Mouse (Mus musculus): ENCODE measurements at regions not wholly inside any gene's neighbourhood (a gene's known extent, or its start where the extent isn't known, plus 50 kb on each side); places are given as distances from the start of the nearest gene placed in this dataset.

DNA sequence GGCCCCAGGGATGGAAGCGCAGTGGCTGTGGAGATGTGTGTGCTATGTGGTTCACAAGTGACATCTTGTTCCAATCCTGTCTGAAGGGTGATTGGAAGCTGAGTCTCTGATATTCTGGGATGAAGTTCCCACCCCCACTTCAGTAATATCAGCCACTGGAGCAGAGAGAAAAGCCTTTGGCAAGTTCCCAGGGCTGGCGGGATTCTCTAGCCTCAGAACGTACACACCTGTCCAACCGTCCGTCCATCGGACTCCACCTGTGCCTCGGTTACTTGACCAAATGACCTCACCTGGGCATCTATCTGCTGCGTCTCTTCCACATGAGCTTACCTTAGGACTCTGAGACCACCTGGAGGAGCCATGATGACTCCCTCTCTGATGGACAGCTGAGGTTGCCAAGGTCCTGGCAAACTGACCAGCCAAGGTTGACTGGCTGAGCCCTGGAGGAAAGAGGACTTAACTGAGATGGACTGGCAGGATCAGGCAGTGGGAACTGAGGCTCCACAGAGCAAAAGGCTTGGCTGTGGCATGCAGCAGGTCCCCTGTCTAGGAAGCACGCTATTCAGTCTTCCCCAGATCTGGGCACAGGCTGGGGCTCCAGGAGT, 152.5 kb upstream of the A530016L24Rik start:
- DNase-seq = no peak

DNA sequence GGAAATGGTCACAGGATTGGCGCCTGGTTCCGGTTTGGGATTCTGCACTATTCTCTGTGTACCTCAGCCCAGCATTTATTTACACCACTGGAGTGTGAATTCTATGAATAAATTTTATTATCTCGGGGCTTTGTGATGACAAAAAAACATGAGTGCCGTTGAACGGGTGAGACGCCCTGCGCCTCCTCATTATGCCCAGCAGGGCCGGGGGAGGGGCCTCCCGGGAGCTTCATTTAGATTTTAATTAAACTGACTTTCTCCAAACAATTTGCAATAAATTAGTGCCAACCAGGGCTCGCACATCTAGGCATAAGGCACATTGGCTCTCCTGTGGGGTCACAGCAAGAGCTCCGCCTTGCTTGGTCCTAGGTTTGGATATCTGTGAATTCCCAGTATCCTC, 151.8 kb upstream of the A530016L24Rik start:
- no peak for DNase-seq

DNA sequence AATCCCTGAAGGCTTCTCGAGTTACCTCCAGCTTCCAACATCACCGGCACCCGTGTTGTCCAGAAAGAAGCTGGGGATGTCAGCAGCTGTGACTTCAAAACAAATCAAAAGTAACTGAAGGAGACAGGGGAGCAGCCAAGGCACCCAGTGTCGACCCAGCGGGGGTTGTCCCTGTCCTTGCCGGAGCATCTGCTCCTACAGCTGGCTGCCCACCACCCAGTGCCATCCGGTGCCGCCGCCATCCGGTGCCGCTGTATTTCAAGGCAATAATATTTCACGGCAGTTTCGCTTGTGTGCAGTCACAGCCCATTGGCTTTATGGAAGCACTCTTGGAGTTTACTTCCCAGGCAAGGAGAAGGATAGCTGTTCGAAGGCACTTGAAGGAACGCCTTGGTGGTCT, 150.3 kb upstream of the A530016L24Rik start:
- no peak for DNase-seq

DNA sequence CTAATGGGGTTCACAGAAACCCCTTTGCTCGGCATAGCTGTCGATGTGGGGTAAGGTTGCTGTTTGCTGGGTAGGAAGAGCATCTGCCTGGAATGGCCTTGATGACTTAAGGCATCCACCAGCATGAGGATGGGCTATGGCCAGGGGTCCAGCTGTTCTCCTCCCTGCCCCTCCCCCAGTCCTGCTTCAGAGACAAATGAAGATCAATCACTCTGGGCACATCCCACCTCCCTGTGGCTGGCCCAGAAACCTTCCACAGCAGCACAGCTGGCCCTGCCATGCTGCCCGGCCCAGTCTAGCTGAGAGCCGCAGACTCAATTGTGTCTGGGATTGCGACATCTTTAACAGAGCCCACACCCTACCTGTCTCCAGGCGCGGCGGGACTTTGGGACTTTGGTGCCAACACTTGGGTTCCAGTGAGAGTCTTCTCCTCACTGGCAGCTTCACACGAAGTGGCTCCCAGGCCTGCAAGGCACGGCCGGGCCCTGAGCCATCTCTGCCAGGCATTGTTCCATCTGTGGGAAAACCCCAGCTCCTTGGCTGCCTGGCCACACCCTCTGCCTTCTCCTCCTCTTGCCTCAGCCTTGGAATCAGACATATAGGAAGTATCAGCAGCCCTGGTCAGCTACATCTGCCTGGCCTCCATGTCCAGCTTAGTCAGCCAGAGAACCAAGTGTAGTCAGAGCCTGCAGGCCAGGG, 149.6 kb upstream of the A530016L24Rik start:
- peak; percentile 52 for DNase-seq

DNA sequence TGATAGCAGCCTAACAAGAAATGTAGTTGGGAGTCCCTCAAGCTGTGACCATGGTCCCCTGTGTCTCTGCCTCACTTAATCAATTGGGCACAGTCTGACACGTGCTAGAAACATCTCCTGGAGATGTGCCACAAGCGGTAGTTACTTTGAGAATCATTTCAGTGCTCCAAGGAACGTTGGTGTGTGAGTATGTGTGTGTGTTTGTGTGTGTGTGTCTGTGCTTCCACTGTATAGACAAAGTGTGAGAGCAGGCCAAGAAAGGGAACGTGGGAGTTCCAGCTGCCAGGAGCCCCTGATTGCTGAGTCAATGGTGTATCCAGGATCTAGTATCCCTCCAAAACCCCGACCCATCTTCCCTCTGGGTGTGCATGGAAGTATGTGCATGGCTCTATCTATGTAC, 149.0 kb upstream of the A530016L24Rik start:
- DNase-seq = no peak

DNA sequence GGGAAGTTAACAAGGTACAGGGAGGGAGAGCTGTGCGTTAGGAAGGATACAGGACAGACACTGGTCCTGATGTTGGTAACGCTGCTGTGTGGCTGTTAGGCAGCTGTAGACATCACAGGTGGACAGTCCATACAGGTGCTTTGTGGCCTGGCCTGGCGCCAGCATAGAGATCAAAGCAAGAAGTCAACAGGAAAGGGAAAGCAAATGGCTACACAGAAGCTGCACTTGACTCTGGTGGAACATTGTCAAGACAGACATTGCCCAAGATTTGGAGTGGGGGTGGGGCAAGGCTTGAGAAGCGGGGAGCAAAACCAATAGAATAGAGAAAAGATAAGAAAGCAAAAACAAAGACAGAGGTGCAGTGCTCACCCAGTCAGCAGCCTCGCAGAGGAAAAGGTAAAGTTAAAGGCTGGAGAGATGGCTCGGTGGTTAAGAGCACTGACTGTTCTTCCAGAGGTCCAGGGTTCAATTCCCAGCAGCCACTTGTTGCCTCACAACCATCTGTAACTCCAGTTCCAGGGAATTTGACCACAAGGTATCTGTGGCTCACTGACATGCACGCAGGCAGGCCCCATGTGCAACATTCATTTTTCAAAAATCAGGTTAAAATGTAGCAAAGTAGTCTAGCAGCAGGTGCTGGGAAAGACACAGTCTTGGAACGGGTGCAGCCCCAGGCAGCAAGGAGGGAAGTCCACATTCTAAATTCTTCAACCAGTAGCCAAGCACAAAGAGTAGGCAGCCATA, 147.3 kb upstream of the A530016L24Rik start:
- no peak for DNase-seq

DNA sequence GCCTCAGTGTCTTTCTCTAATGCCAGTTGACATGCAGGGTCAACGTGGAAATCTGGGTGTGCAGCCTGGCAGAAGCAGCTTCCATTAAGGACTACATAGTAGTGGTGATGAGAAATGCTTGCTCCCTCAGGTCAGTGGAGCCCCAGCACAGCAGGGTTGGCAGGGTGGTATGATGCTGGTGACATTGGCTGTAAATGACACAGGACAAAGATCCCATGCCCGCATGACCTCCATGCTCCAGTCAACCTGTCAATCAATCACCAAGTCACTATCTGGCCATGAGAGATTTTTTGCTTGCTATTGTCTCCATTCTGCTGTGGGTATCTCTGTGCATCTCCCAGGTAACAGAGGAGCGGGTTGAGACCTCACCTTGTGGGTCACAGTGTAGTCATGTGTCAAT, 146.2 kb upstream of the A530016L24Rik start:
- no peak for DNase-seq

DNA sequence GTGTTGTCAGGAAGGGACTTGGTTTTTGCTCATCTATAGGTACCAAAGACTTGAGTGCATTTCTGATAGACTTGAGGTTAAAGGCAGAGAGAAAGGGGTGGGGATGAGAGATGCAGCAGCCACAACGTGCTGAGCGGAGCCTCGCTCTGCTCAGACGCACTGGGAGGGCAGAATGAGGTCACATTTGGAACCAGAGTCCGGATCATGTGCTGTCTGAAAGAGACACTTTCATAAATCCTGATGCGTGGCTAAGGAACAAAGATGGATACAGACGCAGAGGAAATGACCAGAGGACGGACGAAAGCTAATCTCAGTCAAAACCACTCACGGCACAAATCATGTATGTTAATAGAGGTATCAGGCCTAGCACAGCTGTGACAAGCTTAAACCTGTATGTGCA, 145.0 kb upstream of the A530016L24Rik start:
- DNase-seq = no peak

DNA sequence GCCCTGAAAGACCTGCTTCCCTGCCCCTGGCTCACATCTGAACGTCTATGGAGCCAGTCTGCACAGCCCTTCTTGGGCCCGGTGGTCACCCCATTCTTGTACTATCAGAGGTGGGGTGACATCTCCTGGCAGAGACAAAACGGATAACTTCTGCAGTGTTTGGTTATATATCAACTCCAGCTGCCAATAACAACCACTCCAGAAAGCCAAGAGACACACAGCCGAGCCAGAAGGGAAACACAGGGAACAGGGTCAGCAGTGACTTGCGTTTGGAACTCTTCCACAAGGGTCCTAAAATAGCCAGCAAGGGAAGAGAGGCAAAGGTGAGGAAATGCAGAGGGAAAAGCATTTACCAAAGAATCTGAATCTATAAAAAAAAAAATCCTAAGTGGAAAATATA, 143.5 kb upstream of the A530016L24Rik start:
- DNase-seq = no peak

DNA sequence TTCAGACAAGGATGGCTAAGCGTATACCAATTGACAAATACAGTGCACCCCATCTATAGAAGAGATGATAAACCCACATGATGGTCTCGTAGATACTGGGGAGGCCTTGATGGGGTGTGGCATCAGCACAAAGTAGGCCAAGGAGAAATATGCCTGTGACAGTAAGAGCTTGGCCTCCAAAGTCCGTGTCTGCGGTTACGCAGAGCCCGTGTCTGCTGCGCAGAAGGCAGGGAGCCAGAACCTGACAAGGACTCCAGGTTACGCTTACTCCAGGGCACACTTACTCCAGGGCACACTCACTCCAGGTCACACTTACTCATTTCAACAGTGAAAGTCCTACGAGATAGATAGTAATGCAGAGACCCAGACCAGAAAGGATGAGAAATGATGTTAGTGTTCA, 141.1 kb upstream of the A530016L24Rik start:
- no peak for DNase-seq

DNA sequence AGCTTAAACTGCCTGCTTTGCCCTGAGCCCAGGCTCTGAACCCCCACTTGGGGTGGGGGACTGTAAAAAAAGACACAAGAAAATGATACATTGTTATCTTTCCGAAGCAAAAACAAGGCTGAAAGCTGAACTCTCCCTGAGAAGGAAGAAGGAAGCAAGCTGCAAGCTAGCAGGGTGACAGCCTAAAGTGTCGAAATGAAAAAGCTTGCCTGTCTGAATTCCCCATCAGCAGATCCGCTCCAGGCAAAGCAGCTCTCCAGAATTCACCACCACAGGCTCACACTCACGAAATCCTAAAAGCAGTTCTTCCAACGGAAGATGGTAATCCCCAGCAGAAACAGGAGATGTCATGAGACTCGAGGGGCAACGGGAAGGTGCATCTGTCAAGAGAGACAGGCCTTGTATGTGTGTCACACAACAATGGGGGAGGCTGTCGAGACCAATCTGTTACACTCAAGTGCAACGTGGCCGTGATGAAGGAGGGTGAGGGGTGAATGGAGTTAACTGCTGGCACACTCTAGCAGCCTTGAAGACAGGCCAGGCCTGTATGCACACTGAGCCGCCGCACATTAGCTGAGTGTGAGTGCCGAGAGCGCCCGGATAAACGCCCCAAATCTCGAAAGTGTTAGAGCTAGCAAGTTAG, 139.5 kb upstream of the A530016L24Rik start:
- no peak for DNase-seq

DNA sequence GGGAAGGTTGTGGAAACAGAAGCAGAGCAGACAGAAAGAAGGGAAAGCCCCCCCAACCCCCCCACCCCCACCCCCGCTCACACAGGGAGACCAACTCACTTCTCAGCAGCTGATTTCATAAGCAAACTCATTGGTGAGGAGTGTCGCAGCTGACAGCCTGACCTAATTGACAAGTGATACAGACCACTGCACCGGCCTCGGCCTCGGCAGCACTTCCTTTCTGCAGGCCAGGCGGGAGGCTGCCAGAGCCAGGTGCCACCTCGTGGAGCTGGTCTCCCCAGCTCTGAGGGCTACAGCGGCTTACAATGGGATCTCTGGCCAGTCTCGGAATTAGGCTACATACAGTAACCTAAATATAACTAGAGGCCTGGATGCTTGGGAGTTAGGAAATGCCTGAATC, 138.5 kb upstream of the A530016L24Rik start:
- no peak for DNase-seq

DNA sequence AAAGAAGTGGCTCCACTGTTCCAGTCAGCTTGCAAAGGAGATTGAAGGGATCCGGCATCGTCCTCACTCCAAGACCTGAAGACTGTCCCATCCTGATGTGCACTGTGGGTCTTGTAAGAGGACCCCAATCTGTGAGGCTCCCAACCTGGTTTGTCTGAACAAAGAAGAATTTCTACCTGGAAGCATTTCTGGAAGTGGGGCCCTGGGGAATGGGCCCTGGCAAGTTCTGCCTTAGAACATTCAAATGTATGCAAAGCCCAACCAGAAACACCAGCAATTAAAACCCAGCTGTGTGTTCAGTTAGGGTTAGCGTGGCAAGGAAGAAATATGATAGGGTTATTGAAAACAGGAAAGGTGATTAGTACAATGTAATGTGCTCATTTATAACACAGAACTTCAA, 125.9 kb upstream of the A530016L24Rik start:
- DNase-seq = no peak

DNA sequence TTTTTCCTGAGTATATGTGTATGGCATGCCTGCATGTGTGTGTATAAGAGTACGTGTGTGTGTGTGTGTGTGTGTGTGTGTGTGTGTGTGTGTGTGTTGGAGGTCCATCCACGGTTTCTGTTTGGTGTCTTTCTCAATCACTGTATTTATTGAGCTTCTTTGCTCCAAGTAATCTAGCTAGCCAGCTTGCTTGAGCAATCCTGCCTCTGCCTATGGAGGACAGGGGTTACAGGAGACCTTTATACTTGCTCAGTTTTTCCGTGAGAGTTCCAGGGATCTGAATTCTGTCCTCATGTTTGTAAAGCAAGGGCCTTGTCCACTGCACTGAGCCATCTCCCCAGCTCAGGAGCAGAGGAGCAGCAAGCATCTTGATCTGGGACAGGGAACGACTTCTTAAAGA, 122.0 kb upstream of the A530016L24Rik start:
- no peak for DNase-seq

DNA sequence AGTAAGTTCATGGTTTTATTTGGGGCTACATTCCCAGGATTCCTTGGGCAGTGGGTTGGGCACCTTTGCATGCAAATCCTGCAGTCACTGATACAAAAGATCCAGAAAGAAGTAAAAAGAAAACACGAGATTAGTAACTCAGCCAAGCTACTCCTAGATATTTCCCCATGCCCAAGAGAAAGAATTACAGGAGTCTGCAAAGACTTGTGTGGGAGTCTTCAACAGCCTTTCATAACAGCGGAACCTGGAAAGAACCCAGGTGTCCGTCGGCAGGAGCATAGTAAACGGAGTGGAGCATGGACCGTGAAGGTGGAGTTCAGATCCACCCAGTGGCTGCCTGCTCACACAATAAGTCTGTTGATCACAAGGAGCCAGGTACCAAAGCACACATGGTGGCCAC, 121.1 kb upstream of the A530016L24Rik start:
- DNase-seq = no peak

DNA sequence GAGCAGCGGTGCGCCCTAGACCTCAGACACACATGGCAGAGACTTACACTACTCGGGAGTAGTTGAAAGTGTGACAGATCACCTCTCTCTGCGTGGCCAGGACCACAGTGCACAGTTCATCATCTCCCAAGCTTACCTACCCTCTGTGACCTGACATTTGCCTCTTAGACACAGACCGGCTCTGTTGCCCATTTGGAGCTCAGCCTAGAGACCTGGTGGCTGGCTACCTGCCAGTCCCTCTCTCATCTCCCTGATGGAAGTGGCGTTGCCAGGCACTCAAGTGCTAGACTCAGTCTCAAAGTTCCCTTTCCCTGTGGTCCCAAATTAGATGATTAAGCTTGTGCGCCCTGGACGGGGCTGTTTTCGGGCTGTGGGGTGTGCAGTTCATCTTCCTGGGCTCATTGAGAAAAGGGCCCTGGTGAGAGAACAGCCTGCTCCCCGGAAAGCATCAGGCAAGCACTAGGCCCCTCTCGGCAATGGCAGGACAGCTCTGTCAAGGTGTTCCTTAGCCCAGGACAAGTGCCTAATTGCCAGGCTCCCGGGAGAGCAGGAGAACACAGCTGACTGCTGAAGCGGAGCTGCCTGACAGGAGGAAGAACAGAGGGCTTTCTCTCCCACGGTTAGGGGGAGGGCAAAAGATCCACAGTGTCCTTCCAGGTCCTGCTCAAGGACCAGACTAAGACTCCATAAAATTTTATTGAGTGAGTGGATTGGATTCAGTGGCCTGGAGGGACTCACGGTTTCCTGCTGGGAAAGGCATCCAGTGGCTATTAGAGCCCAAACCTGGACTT, 119.5 kb upstream of the A530016L24Rik start:
- DNase-seq = peak; percentile 41

DNA sequence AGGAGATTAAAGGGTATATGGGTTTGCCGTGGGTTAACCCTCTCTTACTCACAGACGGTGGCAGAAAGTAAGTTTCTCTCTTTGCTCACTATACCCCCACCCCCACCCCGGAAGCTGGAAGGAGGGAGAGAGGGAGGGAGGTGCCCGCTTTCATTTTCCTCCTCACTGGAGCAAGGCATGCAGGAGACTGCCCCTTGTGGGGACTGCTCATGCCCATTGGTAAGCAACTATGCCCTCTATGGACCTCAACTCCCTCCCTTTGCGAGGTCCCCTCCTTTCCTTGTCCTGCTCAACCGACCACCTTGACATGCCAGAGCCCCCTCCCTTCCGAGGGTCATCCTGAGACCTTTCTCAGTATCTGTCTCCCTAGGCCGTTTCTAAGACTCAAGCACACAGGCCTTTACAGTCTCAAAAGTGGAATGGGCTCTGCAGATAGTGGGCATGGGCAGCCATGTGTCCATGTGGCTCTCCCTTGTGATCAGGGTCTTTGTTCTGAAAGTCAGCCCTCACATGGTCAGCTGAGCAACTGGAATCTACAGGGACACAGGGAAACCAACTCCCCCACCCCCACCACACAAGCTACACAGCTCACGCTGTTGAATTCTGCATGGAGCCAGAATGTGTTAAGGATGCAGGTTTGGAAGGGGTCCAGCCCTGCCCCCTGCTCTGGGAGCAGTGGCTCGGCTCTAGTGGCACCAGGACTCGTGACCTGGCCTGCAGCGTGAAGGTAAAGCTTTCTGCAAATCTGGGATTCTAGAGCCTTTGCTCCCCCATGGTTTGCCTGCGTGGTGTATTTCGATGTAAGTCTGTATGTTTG, 116.8 kb upstream of the A530016L24Rik start:
- DNase-seq = peak; percentile 53

DNA sequence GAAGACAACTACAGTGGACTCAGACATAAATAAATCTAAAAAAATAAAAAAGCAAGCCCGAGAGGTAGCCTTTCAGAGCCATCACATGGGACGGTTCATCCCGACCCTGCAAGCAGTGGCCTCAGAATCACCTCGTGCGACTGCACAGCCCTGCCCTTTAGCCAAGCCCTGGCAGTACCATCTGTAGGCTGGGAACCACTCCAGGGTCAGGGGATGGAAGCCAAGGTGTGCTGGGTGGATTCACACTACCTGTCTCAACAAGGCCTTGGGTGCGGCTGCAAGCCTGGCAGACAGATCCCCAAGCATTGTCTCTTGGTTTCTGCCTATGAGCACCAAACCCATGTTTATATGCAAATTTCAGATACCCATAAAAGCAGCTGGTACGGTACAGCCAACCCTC, 115.3 kb upstream of the A530016L24Rik start:
- no peak for DNase-seq

DNA sequence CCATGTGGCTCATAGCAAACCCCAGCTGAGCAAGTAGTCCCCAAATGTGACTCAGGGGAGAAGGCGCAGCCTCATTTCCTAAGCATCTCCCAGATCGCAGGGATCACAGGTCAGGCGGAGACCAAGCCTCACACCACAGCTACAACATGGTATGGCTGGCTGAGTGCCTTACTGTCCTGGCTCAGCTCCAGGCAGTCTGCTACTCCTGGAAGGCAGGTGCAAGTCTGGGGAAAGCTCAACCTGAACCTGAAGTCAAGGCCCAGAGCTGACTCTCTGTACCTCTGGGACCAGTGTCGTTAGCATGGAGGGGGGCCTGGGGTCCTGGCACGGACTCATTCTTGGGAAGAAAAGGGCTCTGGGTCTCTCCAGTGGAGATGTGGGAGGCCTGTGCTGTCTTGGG, 113.0 kb upstream of the A530016L24Rik start:
- peak; percentile 56 for DNase-seq

DNA sequence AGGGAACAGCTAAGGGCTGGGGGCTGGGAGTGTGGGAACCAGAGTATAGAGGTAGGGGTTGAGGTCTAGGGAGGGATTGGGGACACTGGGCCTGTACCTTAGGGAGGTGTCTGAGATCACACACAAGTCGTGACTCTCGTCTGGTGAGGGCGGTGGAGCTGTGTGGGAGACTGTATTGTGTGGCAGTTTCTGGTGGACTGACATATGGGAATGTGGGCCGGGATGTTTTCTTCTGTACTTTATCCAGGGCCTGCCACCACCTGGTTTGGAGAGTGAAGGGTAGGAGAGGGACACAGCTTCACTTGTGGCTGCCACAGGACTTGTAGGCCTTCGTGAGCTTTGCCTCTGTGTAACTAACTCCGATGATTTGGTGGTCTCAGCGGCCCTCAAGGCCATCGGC, 112.5 kb upstream of the A530016L24Rik start:
- DNase-seq = no peak

DNA sequence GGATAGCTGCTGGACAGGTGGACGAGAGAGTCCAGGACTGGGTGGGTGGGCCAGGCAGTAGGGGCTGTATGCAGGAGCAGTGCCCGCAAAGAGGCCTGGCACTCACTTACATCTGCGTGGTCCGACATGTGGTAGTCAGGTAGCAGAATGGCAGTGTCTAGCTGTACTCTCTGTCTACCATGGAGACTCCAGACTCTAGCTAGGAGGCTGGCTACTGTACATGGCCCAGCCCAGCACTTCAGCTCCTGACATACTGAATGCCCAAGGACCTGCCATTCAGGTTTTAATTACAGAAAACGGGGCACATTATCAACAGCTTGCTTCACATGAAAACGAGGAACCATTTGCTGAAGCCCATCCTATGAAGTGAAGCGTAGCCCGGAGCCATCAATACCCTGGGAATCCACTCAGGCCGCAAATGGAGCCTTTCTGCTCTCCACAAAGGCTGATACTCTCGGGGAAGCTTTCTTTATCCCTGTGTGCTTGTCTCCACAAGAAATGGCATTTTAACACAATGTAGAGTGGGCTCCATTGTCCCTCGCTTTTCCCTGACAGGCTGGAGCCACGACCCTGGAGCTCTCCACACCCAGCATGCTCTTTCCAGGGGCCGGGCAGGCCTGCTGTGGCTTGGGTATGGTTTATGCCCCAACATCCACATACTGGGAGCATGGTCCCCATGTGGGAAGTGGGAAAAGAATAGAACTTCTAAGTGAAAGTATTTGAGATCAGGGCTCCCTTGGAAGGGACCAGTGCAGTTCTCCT, 110.6 kb upstream of the A530016L24Rik start:
- no peak for DNase-seq

Data from kidney, postnatal 10 days (tissue).